Mouse (Mus musculus) embryonic facial prominence, embryonic 13.5 days (tissue): Measurements from ENCODE around the gene Slc10a7. TPM values are rescaled to one million over a fixed set of nuclear protein-coding genes. Genes with fewer than 3 reads are reported as not detected.

Experiments
- ATAC-seq: fragments of 200-750 bp; cut with Nextera tagmentation; 2 replicates; pipeline ENCODE4 v1.8.0; 2017; ENCODE audit warnings: low read depth; ENCODE audit not compliant: insufficient number of reproducible peaks, insufficient read depth, low FRiP score, low TSS enrichment
- H3K27ac ChIP-seq: fragments of 300-500 bp; sonication (generic); 2 replicates; pipeline ENCODE4 v1.5.1; 2015; ENCODE audit warnings: moderate library complexity, mild to moderate bottlenecking, inconsistent platforms
- H3K27me3 ChIP-seq: fragments of 300-500 bp; sonication (generic); 2 replicates; pipeline ENCODE4 v1.6.1; 2015; ENCODE audit warnings: mild to moderate bottlenecking, inconsistent platforms
- H3K36me3 ChIP-seq: fragments of 300-500 bp; sonication (generic); 2 replicates; pipeline ENCODE4 v1.6.1; 2015; ENCODE audit warnings: mild to moderate bottlenecking, inconsistent platforms
- H3K4me1 ChIP-seq: fragments of 300-500 bp; sonication (generic); 2 replicates; pipeline ENCODE4 v1.6.1; 2015; ENCODE audit warnings: inconsistent platforms
- H3K4me2 ChIP-seq: fragments of 300-500 bp; sonication (generic); 2 replicates; pipeline ENCODE4 v1.6.1; 2015; ENCODE audit warnings: moderate library complexity, mild to moderate bottlenecking, inconsistent platforms
- H3K4me3 ChIP-seq: fragments of 300-500 bp; sonication (generic); 2 replicates; pipeline ENCODE4 v1.5.1; 2015; ENCODE audit warnings: mild to moderate bottlenecking, inconsistent platforms
- H3K9ac ChIP-seq: fragments of 300-500 bp; sonication (generic); 2 replicates; pipeline ENCODE4 v1.6.1; 2015; ENCODE audit warnings: mild to moderate bottlenecking, inconsistent platforms
- H3K9me3 ChIP-seq: fragments of 300-500 bp; sonication (generic); 2 replicates; pipeline ENCODE4 v1.6.1; 2016; ENCODE audit warnings: inconsistent platforms
- WGBS: fragments of 180-500 bp; shearing (Covaris S2); methylation state at CpG from one replicate; pipeline ENCODE4 v1.1.7; 2015; ENCODE audit warnings: mixed read lengths; 5-methylcytosine and 5-hydroxymethylcytosine counted together
- polyA plus RNA-seq: library from polyadenylated mRNA; unstranded; fragments of >200 nt; fragmentation: Nextera tagmentation; extraction: Ambion mirVana; gene quantifications from 2 replicates; pipeline ENCODE4 v1.2.1, GENCODE M21; 2015

The Slc10a7 gene
- polyA plus RNA-seq, 1 experiment from 2014 or later: 17.6 TPM

GRCm38 (mm10) chr8:78724832-78725231 lies 215.7 kb downstream of the Slc10a7 start:
- Histone ChIP-seq H3K4me2 (no peak overlapping the region), H3K4me3 (no peak overlapping the region), H3K4me1 (peaks cover 11% of the 10 kb centered on the region; the same call in 1 of the 2 replicates), H3K27me3 (no peaks in the 10 kb centered on the region), H3K9ac (no peak overlapping the region), H3K27ac (no peak overlapping the region), H3K36me3 (peaks cover 6% of the 10 kb centered on the region), H3K9me3 (no peaks in the 10 kb centered on the region)
- ATAC-seq: no peak
- WGBS: 84% methylated on average over 4 of the region's 4 CpGs

- Histone ChIP-seq H3K27ac (no peak overlapping the region), H3K36me3 (peaks cover 18% of the 10 kb centered on the region), H3K27me3 (no peaks in the 10 kb centered on the region), H3K4me2 (no peak overlapping the region), H3K4me3 (no peak overlapping the region), H3K9ac (no peak overlapping the region), H3K9me3 (no peaks in the 10 kb centered on the region), H3K4me1 (peaks cover 22% of the 10 kb centered on the region)
- WGBS: 87% methylated on average over 14 of the region's 14 CpGs
- no peak for ATAC-seq
Observed at GRCm38 (mm10) chr8:78728240-78728639, 219.1 kb downstream of the Slc10a7 start.

GRCm38 (mm10) chr8:78732410-78732809 lies 223.3 kb downstream of the Slc10a7 start:
- H3K36me3 ChIP-seq: peaks cover 18% of the 10 kb centered on the region
- no peak overlapping the region for H3K4me3 ChIP-seq
- H3K27ac ChIP-seq: peak overlapping the region; percentile 45; the same call in 1 of the 2 replicates
- no peak overlapping the region for H3K4me2 ChIP-seq
- no peaks in the 10 kb centered on the region for H3K9me3 ChIP-seq
- peaks cover 27% of the 10 kb centered on the region for H3K4me1 ChIP-seq
- H3K27me3 ChIP-seq: no peaks in the 10 kb centered on the region
- 49% methylated on average over 7 of the region's 7 CpGs for WGBS
- no peak for ATAC-seq
- H3K9ac ChIP-seq: no peak overlapping the region

GRCm38 (mm10) chr8:78732995-78733512 lies 223.9 kb downstream of the Slc10a7 start:
- H3K27ac ChIP-seq: peak overlapping the region; percentile 45; the same call in 1 of the 2 replicates
- H3K36me3 ChIP-seq: peaks cover 18% of the 10 kb centered on the region
- H3K4me2 ChIP-seq: no peak overlapping the region
- no peak for ATAC-seq
- no peaks in the 10 kb centered on the region for H3K27me3 ChIP-seq
- H3K9ac ChIP-seq: no peak overlapping the region
- H3K9me3 ChIP-seq: no peaks in the 10 kb centered on the region
- no peak overlapping the region for H3K4me3 ChIP-seq
- 76% methylated on average over 12 of the region's 12 CpGs for WGBS
- H3K4me1 ChIP-seq: peaks cover 32% of the 10 kb centered on the region

GRCm38 (mm10) chr8:78734721-78735517 lies 225.8 kb downstream of the Slc10a7 start:
- ATAC-seq: no peak
- Histone ChIP-seq H3K4me1 (peaks cover 39% of the 10 kb centered on the region), H3K27ac (no peak overlapping the region), H3K9ac (no peak overlapping the region), H3K9me3 (no peaks in the 10 kb centered on the region), H3K4me3 (no peak overlapping the region), H3K27me3 (no peaks in the 10 kb centered on the region), H3K4me2 (no peak overlapping the region), H3K36me3 (peaks cover 11% of the 10 kb centered on the region)
- 93% methylated on average over 9 of the region's 9 CpGs for WGBS

- H3K36me3 ChIP-seq: no peaks in the 10 kb centered on the region
- 0 out of 2 replicates have a peak overlapping the region, but pooled peaks have one; percentile 5 for H3K4me2 ChIP-seq
- H3K9me3 ChIP-seq: no peaks in the 10 kb centered on the region
- H3K4me3 ChIP-seq: no peak overlapping the region
- peaks cover 53% of the 10 kb centered on the region for H3K4me1 ChIP-seq
- no peaks in the 10 kb centered on the region for H3K27me3 ChIP-seq
- no peak for ATAC-seq
- H3K9ac ChIP-seq: no peak overlapping the region
- no peak overlapping the region for H3K27ac ChIP-seq
- WGBS: 61% methylated on average over 4 of the region's 4 CpGs
Observed at GRCm38 (mm10) chr8:78738304-78738703, 229.2 kb downstream of the Slc10a7 start.

- H3K36me3 ChIP-seq: no peaks in the 10 kb centered on the region
- H3K4me2 ChIP-seq: no peak overlapping the region
- peaks cover 47% of the 10 kb centered on the region for H3K4me1 ChIP-seq
- no peaks in the 10 kb centered on the region for H3K9me3 ChIP-seq
- H3K9ac ChIP-seq: no peak overlapping the region
- H3K27me3 ChIP-seq: no peaks in the 10 kb centered on the region
- H3K27ac ChIP-seq: peak overlapping the region; percentile 94
- no peak overlapping the region for H3K4me3 ChIP-seq
- no peak for ATAC-seq
- WGBS: 33% methylated on average over 6 of the region's 6 CpGs
Observed at GRCm38 (mm10) chr8:78740936-78741335, 231.8 kb downstream of the Slc10a7 start.

GRCm38 (mm10) chr8:78741496-78741895 lies 232.3 kb downstream of the Slc10a7 start:
- H3K9ac ChIP-seq: no peak overlapping the region
- H3K4me1 ChIP-seq: peaks cover 47% of the 10 kb centered on the region
- no peaks in the 10 kb centered on the region for H3K36me3 ChIP-seq
- 68% methylated on average over 3 of the region's 3 CpGs for WGBS
- H3K27me3 ChIP-seq: no peaks in the 10 kb centered on the region
- peak overlapping the region; percentile 94 for H3K27ac ChIP-seq
- no peak; the same call in 1 of the 2 replicates for ATAC-seq
- H3K9me3 ChIP-seq: no peaks in the 10 kb centered on the region
- H3K4me2 ChIP-seq: peak overlapping the region; percentile 10; the same call in 1 of the 2 replicates
- no peak overlapping the region for H3K4me3 ChIP-seq

- H3K4me3 ChIP-seq: no peak overlapping the region
- WGBS: 10% methylated on average over 3 of the region's 3 CpGs
- H3K27me3 ChIP-seq: no peaks in the 10 kb centered on the region
- peak overlapping the region; percentile 94 for H3K27ac ChIP-seq
- H3K4me2 ChIP-seq: peak overlapping the region; percentile 10; the same call in 1 of the 2 replicates
- peak; percentile 57 for ATAC-seq
- H3K9me3 ChIP-seq: no peaks in the 10 kb centered on the region
- no peaks in the 10 kb centered on the region for H3K36me3 ChIP-seq
- H3K9ac ChIP-seq: no peak overlapping the region
- H3K4me1 ChIP-seq: peaks cover 47% of the 10 kb centered on the region
Observed at GRCm38 (mm10) chr8:78741965-78742364, 232.8 kb downstream of the Slc10a7 start.

- Histone ChIP-seq H3K9me3 (no peaks in the 10 kb centered on the region), H3K9ac (0 out of 2 replicates have a peak overlapping the region, but pooled peaks have one; percentile 38), H3K36me3 (no peaks in the 10 kb centered on the region), H3K4me1 (peaks cover 47% of the 10 kb centered on the region), H3K4me2 (no peak overlapping the region), H3K27ac (peak overlapping the region; percentile 94), H3K27me3 (no peaks in the 10 kb centered on the region), H3K4me3 (no peak overlapping the region)
- WGBS: 23% methylated on average over 2 of the region's 2 CpGs
- peak; percentile 85 for ATAC-seq
Observed at GRCm38 (mm10) chr8:78742453-78742852, 233.3 kb downstream of the Slc10a7 start.

GRCm38 (mm10) chr8:78747052-78747451 lies 237.9 kb downstream of the Slc10a7 start:
- H3K36me3 ChIP-seq: no peaks in the 10 kb centered on the region
- H3K9ac ChIP-seq: no peak overlapping the region
- no peak overlapping the region for H3K4me2 ChIP-seq
- no peak overlapping the region for H3K4me3 ChIP-seq
- peaks cover 35% of the 10 kb centered on the region for H3K4me1 ChIP-seq
- H3K9me3 ChIP-seq: no peaks in the 10 kb centered on the region
- no peak for ATAC-seq
- H3K27ac ChIP-seq: no peak overlapping the region
- no peaks in the 10 kb centered on the region for H3K27me3 ChIP-seq

GRCm38 (mm10) chr8:78748701-78749100 lies 239.6 kb downstream of the Slc10a7 start:
- H3K4me2 ChIP-seq: no peak overlapping the region
- no peak overlapping the region for H3K4me3 ChIP-seq
- H3K9me3 ChIP-seq: no peaks in the 10 kb centered on the region
- 63% methylated on average over 4 of the region's 4 CpGs for WGBS
- no peak overlapping the region for H3K9ac ChIP-seq
- no peak overlapping the region for H3K27ac ChIP-seq
- H3K36me3 ChIP-seq: no peaks in the 10 kb centered on the region
- peaks cover 24% of the 10 kb centered on the region for H3K4me1 ChIP-seq
- H3K27me3 ChIP-seq: no peaks in the 10 kb centered on the region
- no peak for ATAC-seq
